In the genomic region with DNA sequence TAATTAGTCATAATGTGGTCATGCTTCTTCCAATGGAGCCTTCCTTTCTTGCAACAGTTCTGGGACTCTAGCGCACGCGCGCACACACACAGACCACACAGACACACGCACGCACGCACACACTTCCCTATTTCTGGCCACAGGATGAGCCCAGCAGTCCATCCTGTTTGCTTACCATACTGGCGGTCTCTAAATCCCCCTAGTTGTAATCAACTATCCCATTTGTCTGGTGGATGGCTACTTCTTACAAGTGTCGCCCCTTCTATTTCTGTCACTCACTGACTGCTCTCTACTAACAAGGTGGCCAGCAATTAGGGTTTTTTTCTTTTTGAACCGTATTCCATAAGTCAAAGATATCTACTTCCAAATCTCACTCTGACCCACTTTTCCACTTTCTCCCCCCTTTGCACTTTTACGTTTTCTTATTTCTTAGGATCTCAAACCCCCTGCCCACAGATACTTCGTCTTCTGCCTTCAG, we compare ENCODE assay signal across 8 mouse cellular contexts. TPM values are rescaled to one million over a fixed set of nuclear protein-coding genes. Genes with fewer than 3 reads are reported as not detected.
A peak's percentile ranks its signal among the peaks of the same experiment; 100 is the strongest.
DNase-seq lines count a peak whose midpoint lies in the region; ATAC-seq and TF ChIP-seq lines count a peak whose summit lies in the region.

No protein-coding gene starts in this region.

- ATAC-seq in forebrain, postnatal 0 days = no peak
- ATAC-seq in intestine, embryonic 16.5 days = peak; percentile 54
- peak; percentile 11; the same call in 1 of the 2 replicates for ATAC-seq in liver, embryonic 11.5 days (replicated peaks; ENCODE audit: low FRiP score)
- peak; percentile 1; the same call in 1 of the 2 replicates for ATAC-seq in midbrain, postnatal 0 days (ENCODE audit: low FRiP score)
- ATAC-seq in megakaryocyte-erythroid progenitor cell, adult 5-6 weeks (replicated peaks; ENCODE audit: low FRiP score, low TSS enrichment, poor library complexity, severe bottlenecking) = no peak

- peak; percentile 7 to 30 for DNase-seq in left cerebral cortex, adult 18-20 months (ENCODE audit: low spot score in 2 of 2)
- DNase-seq in left cerebral cortex, adult 11 months (ENCODE audit: low spot score) = no peak
- peak; percentile 50 for DNase-seq in adrenal gland, postnatal 10 days
- no peak for DNase-seq in forebrain, postnatal 0 days
- no peak for DNase-seq in liver, embryonic 11.5 days (ENCODE audit: low spot score)
- peak; percentile 8 for DNase-seq in midbrain, postnatal 0 days (ENCODE audit: low spot score)

- peak overlapping the region; percentile 96 for H3K9ac ChIP-seq in forebrain, postnatal 0 days
- peak overlapping the region; percentile 96; the same call in 1 of the 2 replicates for H3K9ac ChIP-seq in intestine, embryonic 16.5 days (ENCODE audit: low read depth, low read length)
- H3K9ac ChIP-seq in liver, embryonic 11.5 days (ENCODE audit: low read depth, low read length) = peak overlapping the region; percentile 92
- peak overlapping the region; percentile 97; the same call in 1 of the 2 replicates for H3K9ac ChIP-seq in midbrain, postnatal 0 days (replicated peaks; ENCODE audit: low read length, poor library complexity, severe bottlenecking)

- H3K4me1 ChIP-seq in forebrain, postnatal 0 days (ENCODE audit: insufficient read depth) = peaks cover 25% of the 10 kb centered on the region
- peaks cover 27% of the 10 kb centered on the region for H3K4me1 ChIP-seq in intestine, embryonic 16.5 days (ENCODE audit: control insufficient read depth, insufficient read depth, low read length)
- H3K4me1 ChIP-seq in liver, embryonic 11.5 days (replicated peaks; ENCODE audit: control insufficient read depth, insufficient read depth, low read length) = peaks cover 23% of the 10 kb centered on the region
- peaks cover 9% of the 10 kb centered on the region for H3K4me1 ChIP-seq in midbrain, postnatal 0 days (ENCODE audit: insufficient read depth, low read length)

- peak overlapping the region; percentile 86 for H3K4me3 ChIP-seq in forebrain, postnatal 0 days (ENCODE audit: low read depth, low read length)
- H3K4me3 ChIP-seq in intestine, embryonic 16.5 days (ENCODE audit: low read length) = peak overlapping the region; percentile 96
- H3K4me3 ChIP-seq in liver, embryonic 11.5 days (ENCODE audit: low read depth, low read length) = peak overlapping the region; percentile 82
- peak overlapping the region; percentile 63 for H3K4me3 ChIP-seq in midbrain, postnatal 0 days (ENCODE audit: low read depth, low read length)

- no peaks in the 10 kb centered on the region for H3K9me3 ChIP-seq in forebrain, postnatal 0 days (ENCODE audit: low read length)
- H3K9me3 ChIP-seq in intestine, embryonic 16.5 days (ENCODE audit: control insufficient read depth, low read length) = no peaks in the 10 kb centered on the region
- H3K9me3 ChIP-seq in liver, embryonic 11.5 days (ENCODE audit: control insufficient read depth, low read length) = no peaks in the 10 kb centered on the region
- H3K9me3 ChIP-seq in midbrain, postnatal 0 days (ENCODE audit: low read length) = no peaks in the 10 kb centered on the region

- no peak for TF ChIP-seq CTCF in forebrain, postnatal 0 days (IDR thresholded peaks at IDR 0.05; ENCODE audit: low read depth)
- no peak for TF ChIP-seq CTCF in midbrain, postnatal 0 days (IDR thresholded peaks at IDR 0.05)

- 26% methylated on average over 12 of the region's 12 CpGs for WGBS in forebrain, postnatal 0 days
- WGBS in intestine, embryonic 16.5 days = 17% methylated on average over 12 of the region's 12 CpGs
- 12% methylated on average over 12 of the region's 12 CpGs for WGBS in liver, embryonic 11.5 days
- 28% methylated on average over 12 of the region's 12 CpGs for WGBS in midbrain, postnatal 0 days

- no peaks in the 10 kb centered on the region for H3K27me3 ChIP-seq in forebrain, postnatal 0 days (ENCODE audit: insufficient read depth, low read length)
- no peaks in the 10 kb centered on the region for H3K27me3 ChIP-seq in intestine, embryonic 16.5 days (replicated peaks; ENCODE audit: control insufficient read depth, insufficient read depth, low read length)
- H3K27me3 ChIP-seq in liver, embryonic 11.5 days (replicated peaks; ENCODE audit: control insufficient read depth, insufficient read depth, low read length) = no peaks in the 10 kb centered on the region
- H3K27me3 ChIP-seq in midbrain, postnatal 0 days (ENCODE audit: insufficient read depth, low read length) = no peaks in the 10 kb centered on the region

- no peaks in the 10 kb centered on the region for H3K36me3 ChIP-seq in forebrain, postnatal 0 days (ENCODE audit: insufficient read depth)
- no peaks in the 10 kb centered on the region for H3K36me3 ChIP-seq in intestine, embryonic 16.5 days (ENCODE audit: control insufficient read depth, insufficient read depth, low read length)
- H3K36me3 ChIP-seq in liver, embryonic 11.5 days (ENCODE audit: control insufficient read depth, insufficient read depth, low read length) = no peaks in the 10 kb centered on the region
- no peaks in the 10 kb centered on the region for H3K36me3 ChIP-seq in midbrain, postnatal 0 days (ENCODE audit: insufficient read depth, low read length)

- H3K27ac ChIP-seq in forebrain, postnatal 0 days (ENCODE audit: low read depth, low read length) = peak overlapping the region; percentile 95
- peak overlapping the region; percentile 98 for H3K27ac ChIP-seq in intestine, embryonic 16.5 days (ENCODE audit: low read length)
- peak overlapping the region; percentile 99 for H3K27ac ChIP-seq in liver, embryonic 11.5 days (ENCODE audit: low read depth, low read length)
- H3K27ac ChIP-seq in midbrain, postnatal 0 days (ENCODE audit: low read depth, low read length) = peak overlapping the region; percentile 97

- H3K4me2 ChIP-seq in forebrain, postnatal 0 days (ENCODE audit: low read depth) = peak overlapping the region; percentile 86
- H3K4me2 ChIP-seq in intestine, embryonic 16.5 days (ENCODE audit: low read depth, low read length) = peak overlapping the region; percentile 94
- peak overlapping the region; percentile 97 for H3K4me2 ChIP-seq in liver, embryonic 11.5 days
- peak overlapping the region; percentile 84 for H3K4me2 ChIP-seq in midbrain, postnatal 0 days (ENCODE audit: low read depth, low read length, poor library complexity, severe bottlenecking)

RNA-seq across cellular contexts. Expression of a gene that starts 0.3 kb away (rescaled TPM):
- total RNA-seq in left cerebral cortex, adult 18-20 months (2021) = 10 to 100 TPM; 37.8 to 41.1 TPM
- total RNA-seq in adrenal gland, postnatal 10 days (2021) = 10 to 100 TPM; 42.8 to 46.6 TPM
- 22.3 and 29.4 TPM in 2 replicates for total RNA-seq in forebrain, postnatal 0 days (2014; rRNA removed)
- 11.5 and 16.5 TPM in 2 replicates for polyA plus RNA-seq in forebrain, postnatal 0 days (2015; fragmentation: Nextera tagmentation; extraction: Ambion mirVana)
- polyA plus RNA-seq in intestine, embryonic 16.5 days (2015; fragmentation: Nextera tagmentation; extraction: Ambion mirVana) = 14.7 and 16.8 TPM in 2 replicates
- polyA plus RNA-seq in liver, embryonic 11.5 days (2014; fragmentation: Nextera tagmentation; extraction: Ambion mirVana) = 8.7 TPM in 2 replicates
- 25.3 and 25.7 TPM in 2 replicates for total RNA-seq in midbrain, postnatal 0 days (2014; rRNA removed)
- 12.6 and 13.2 TPM in 2 replicates for polyA plus RNA-seq in midbrain, postnatal 0 days (2015; fragmentation: Nextera tagmentation; extraction: Ambion mirVana)
- total RNA-seq in megakaryocyte-erythroid progenitor cell, adult 5-6 weeks (2014; fragmentation: Nextera tagmentation) = 43.0 and 54.5 TPM in 2 replicates
- total RNA-seq in megakaryocyte-erythroid progenitor cell, adult 5-6 weeks (2017) = 27.4 and 28.2 TPM in 2 replicates

RNA-seq across cellular contexts. Expression of a gene that starts 11.3 kb away (rescaled TPM):
- total RNA-seq in left cerebral cortex, adult 18-20 months (2021) = 1 to 10 TPM; 1.2 to 1.3 TPM
- total RNA-seq in adrenal gland, postnatal 10 days (2021) = 1 to 10 TPM in 1 of 2 experiments, under 1 TPM in 1; 0.27 to 1.3 TPM
- 1.9 and 2.5 TPM in 2 replicates for total RNA-seq in forebrain, postnatal 0 days (2014; rRNA removed)
- 0.10 and 0.47 TPM in 2 replicates for polyA plus RNA-seq in forebrain, postnatal 0 days (2015; fragmentation: Nextera tagmentation; extraction: Ambion mirVana)
- polyA plus RNA-seq in intestine, embryonic 16.5 days (2015; fragmentation: Nextera tagmentation; extraction: Ambion mirVana) = 0.78 and 0.92 TPM in 2 replicates
- polyA plus RNA-seq in liver, embryonic 11.5 days (2014; fragmentation: Nextera tagmentation; extraction: Ambion mirVana) = 1.5 and 1.6 TPM in 2 replicates
- total RNA-seq in midbrain, postnatal 0 days (2014; rRNA removed) = 0.66 and 2.1 TPM in 2 replicates
- polyA plus RNA-seq in midbrain, postnatal 0 days (2015; fragmentation: Nextera tagmentation; extraction: Ambion mirVana) = 0.32 and 0.51 TPM in 2 replicates
- total RNA-seq in megakaryocyte-erythroid progenitor cell, adult 5-6 weeks (2014; fragmentation: Nextera tagmentation) = 7.1 and 7.5 TPM in 2 replicates
- total RNA-seq in megakaryocyte-erythroid progenitor cell, adult 5-6 weeks (2017) = 1.5 TPM in 1 of 2 replicates, not detected in the other

RNA-seq across cellular contexts. Expression of a gene that starts 45.4 kb away (rescaled TPM):
- 100 to 1,000 TPM in 1 of 2 experiments, 10 to 100 TPM in 1; 87.4 to 103 TPM for total RNA-seq in left cerebral cortex, adult 18-20 months (2021)
- total RNA-seq in adrenal gland, postnatal 10 days (2021) = 100 to 1,000 TPM; 341 to 361 TPM
- 130 and 149 TPM in 2 replicates for total RNA-seq in forebrain, postnatal 0 days (2014; rRNA removed)
- 192 and 197 TPM in 2 replicates for polyA plus RNA-seq in forebrain, postnatal 0 days (2015; fragmentation: Nextera tagmentation; extraction: Ambion mirVana)
- polyA plus RNA-seq in intestine, embryonic 16.5 days (2015; fragmentation: Nextera tagmentation; extraction: Ambion mirVana) = 309 and 324 TPM in 2 replicates
- polyA plus RNA-seq in liver, embryonic 11.5 days (2014; fragmentation: Nextera tagmentation; extraction: Ambion mirVana) = 308 and 337 TPM in 2 replicates
- 132 and 137 TPM in 2 replicates for total RNA-seq in midbrain, postnatal 0 days (2014; rRNA removed)
- polyA plus RNA-seq in midbrain, postnatal 0 days (2015; fragmentation: Nextera tagmentation; extraction: Ambion mirVana) = 207 and 222 TPM in 2 replicates
- total RNA-seq in megakaryocyte-erythroid progenitor cell, adult 5-6 weeks (2014; fragmentation: Nextera tagmentation) = 120 and 179 TPM in 2 replicates
- total RNA-seq in megakaryocyte-erythroid progenitor cell, adult 5-6 weeks (2017) = 189 and 190 TPM in 2 replicates

Comparison
In these comparisons a context has a peak if more than half of its experiments do, and no peak if none do; other contexts are left out.
1. DNase-seq: peak in left cerebral cortex, adult 18-20 months (2 of 2), adrenal gland, postnatal 10 days (single experiment) and midbrain, postnatal 0 days (single experiment); none in left cerebral cortex, adult 11 months (single experiment), forebrain, postnatal 0 days (single experiment) and liver, embryonic 11.5 days (single experiment).
2. ATAC-seq: peak in intestine, embryonic 16.5 days (single experiment), liver, embryonic 11.5 days (single experiment) and midbrain, postnatal 0 days (single experiment); none in forebrain, postnatal 0 days (single experiment) and megakaryocyte-erythroid progenitor cell, adult 5-6 weeks (single experiment).
3. Peak in every context shown above with its lines, with median percentiles within 50 percentile points of each other: H3K27ac ChIP-seq, H3K4me2 ChIP-seq, H3K4me3 ChIP-seq and H3K9ac ChIP-seq.